Mouse (Mus musculus): ENCODE measurements at regions not wholly inside any gene's neighbourhood (a gene's known extent, or its start where the extent isn't known, plus 50 kb on each side); places are given as distances from the start of the nearest gene placed in this dataset.

DNA sequence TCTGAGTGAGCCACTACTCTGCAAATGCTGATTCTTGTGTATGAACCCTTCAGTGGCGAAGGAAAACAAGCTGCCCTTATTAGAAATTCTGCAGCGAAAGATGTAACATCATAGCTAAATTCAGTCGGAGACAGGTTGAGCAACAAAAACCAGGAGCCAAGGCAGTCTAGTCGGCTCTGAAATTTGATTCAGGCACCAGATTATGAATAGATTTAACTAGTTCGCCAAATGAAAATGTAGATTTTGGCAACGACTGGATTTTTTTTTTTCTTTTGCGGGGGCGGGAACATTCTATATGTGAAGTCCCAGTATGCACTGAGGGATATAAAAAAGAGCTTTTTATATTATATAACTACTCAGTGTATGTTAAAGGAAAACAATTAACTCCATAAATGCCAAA is 847.9 kb downstream of the Kcnj2 start:
- Histone ChIP-seq H3K27me3 (ENCODE audit: control insufficient read depth, insufficient read depth, low read depth, low read length) (no peaks in the 10 kb centered on the region), H3K4me1 (ENCODE audit: control insufficient read depth, low read depth, low read length) (no peaks in the 10 kb centered on the region), H3K27ac (ENCODE audit: low read length) (no peak overlapping the region), H3K4me2 (ENCODE audit: low read depth, low read length) (no peak overlapping the region), H3K36me3 (ENCODE audit: control insufficient read depth, insufficient read depth) (no peaks in the 10 kb centered on the region), H3K4me3 (ENCODE audit: low read depth, low read length) (no peak overlapping the region), H3K9me3 (replicated peaks; ENCODE audit: control insufficient read depth, low read length) (no peaks in the 10 kb centered on the region), H3K9ac (ENCODE audit: low read depth, low read length) (no peak overlapping the region)
- 71% methylated on average over 8 of the region's 8 CpGs for WGBS (ENCODE audit: insufficient replicate concordance)
- no peak for ATAC-seq (ENCODE audit: low read depth)

DNA sequence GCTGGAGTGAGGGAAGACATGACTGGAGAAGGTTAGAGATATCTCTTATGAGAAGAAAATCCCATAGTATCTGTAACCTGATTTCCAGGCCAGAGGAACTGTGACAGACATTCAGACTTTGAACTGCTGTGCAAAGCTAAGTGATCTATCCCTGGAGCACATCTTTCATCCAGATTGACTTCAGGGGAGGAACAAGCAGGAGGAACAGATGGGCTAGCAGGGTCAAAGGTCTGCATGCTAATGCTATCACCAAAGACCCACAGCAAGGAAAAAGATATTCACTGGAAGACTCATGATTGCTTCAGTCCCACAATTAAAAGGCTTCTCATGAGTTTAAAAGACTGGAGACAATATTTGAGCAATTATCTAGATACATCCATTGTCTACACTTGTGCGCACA is 855.7 kb upstream of the Sox9 start:
- ATAC-seq (ENCODE audit: low read depth), result no peak
- H3K4me2 ChIP-seq (ENCODE audit: low read depth, low read length), result no peak overlapping the region
- 92% methylated on average over 1 of the region's 1 CpGs for WGBS (ENCODE audit: insufficient replicate concordance)

DNA sequence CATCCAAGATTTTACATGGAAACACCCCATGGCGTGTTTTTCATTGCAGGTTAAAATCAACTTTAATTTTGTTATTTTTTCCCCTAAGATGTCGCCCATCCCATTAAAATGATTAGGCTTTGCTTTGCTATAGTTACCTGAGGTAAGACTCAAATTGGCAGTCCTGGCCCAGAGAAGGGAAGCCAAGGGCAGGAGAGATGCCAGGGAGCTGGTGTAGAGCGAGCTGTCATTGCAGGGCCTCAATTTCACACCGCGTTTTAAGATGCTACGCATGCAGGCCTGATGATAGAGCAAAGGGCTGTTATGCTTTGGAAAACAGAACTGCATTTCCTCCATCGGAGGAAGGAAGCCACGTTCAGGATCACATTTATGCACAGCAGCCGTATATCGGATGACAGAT is 852.7 kb upstream of the Sox9 start:
- ATAC-seq (ENCODE audit: low read depth), result no peak
- H3K9me3 ChIP-seq (replicated peaks; ENCODE audit: control insufficient read depth, low read length), result no peaks in the 10 kb centered on the region
- no peaks in the 10 kb centered on the region for H3K4me1 ChIP-seq (ENCODE audit: control insufficient read depth, low read depth, low read length)
- H3K36me3 ChIP-seq (ENCODE audit: control insufficient read depth, insufficient read depth), result no peaks in the 10 kb centered on the region
- H3K4me2 ChIP-seq (ENCODE audit: low read depth, low read length), result no peak overlapping the region
- no peaks in the 10 kb centered on the region for H3K27me3 ChIP-seq (ENCODE audit: control insufficient read depth, insufficient read depth, low read depth, low read length)
- no peak overlapping the region for H3K27ac ChIP-seq (ENCODE audit: low read length)
- 68% methylated on average over 10 of the region's 10 CpGs for WGBS (ENCODE audit: insufficient replicate concordance)
- no peak overlapping the region for H3K4me3 ChIP-seq (ENCODE audit: low read depth, low read length)
- no peak overlapping the region for H3K9ac ChIP-seq (ENCODE audit: low read depth, low read length)

More for the DNA sequence above, 855.7 kb upstream of the Sox9 start:
- Histone ChIP-seq H3K9me3 (replicated peaks; ENCODE audit: control insufficient read depth, low read length) (no peaks in the 10 kb centered on the region), H3K27ac (ENCODE audit: low read length) (no peak overlapping the region), H3K9ac (ENCODE audit: low read depth, low read length) (no peak overlapping the region), H3K4me1 (ENCODE audit: control insufficient read depth, low read depth, low read length) (no peaks in the 10 kb centered on the region), H3K27me3 (ENCODE audit: control insufficient read depth, insufficient read depth, low read depth, low read length) (no peaks in the 10 kb centered on the region), H3K4me3 (ENCODE audit: low read depth, low read length) (no peak overlapping the region), H3K36me3 (ENCODE audit: control insufficient read depth, insufficient read depth) (no peaks in the 10 kb centered on the region)

DNA sequence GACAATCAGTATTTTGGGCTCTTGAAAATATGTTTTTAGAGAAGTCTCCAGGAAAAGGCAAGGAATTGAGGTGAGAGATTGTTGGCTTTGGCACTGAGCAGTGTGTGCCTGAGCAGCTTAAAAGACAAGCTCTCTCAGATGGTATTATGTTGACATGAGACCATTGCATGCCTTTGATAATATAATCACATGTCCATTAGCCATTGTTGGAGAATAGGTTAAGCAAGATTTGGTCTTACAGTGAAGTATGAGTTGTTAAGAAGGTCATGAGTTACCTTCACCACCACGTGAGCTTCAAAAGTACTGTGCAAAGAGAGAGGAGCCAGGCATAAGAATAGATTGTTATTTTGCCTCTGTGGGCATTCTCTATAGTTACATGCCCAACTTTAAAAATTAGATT is 850.0 kb upstream of the Sox9 start:
- Histone ChIP-seq H3K36me3 (ENCODE audit: control insufficient read depth, insufficient read depth) (no peaks in the 10 kb centered on the region), H3K9me3 (replicated peaks; ENCODE audit: control insufficient read depth, low read length) (no peaks in the 10 kb centered on the region), H3K9ac (ENCODE audit: low read depth, low read length) (no peak overlapping the region), H3K4me1 (ENCODE audit: control insufficient read depth, low read depth, low read length) (no peaks in the 10 kb centered on the region), H3K4me2 (ENCODE audit: low read depth, low read length) (no peak overlapping the region), H3K4me3 (ENCODE audit: low read depth, low read length) (no peak overlapping the region), H3K27ac (ENCODE audit: low read length) (no peak overlapping the region), H3K27me3 (ENCODE audit: control insufficient read depth, insufficient read depth, low read depth, low read length) (no peaks in the 10 kb centered on the region)
- 55% methylated on average over 1 of the region's 1 CpGs for WGBS (ENCODE audit: insufficient replicate concordance)
- no peak for ATAC-seq (ENCODE audit: low read depth)

DNA sequence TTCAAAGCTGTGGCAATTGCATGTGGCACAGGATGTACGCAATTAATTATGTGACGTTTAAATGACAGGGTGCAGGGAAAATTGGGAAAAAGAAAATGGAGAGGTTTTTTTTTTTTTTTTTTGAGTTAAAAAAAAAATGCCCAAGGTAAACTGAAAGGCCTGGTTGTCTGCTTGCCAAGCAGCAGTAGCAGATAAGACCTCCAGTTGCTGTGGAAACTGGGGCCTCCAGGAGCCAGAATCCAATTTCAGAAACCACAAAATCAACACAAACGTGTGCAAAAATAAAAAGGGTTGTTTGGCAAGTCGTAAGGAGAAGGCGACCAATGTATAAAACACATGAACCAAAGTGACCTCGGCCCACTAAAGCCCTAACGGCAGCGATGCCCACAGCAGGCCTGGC is 837.7 kb upstream of the Sox9 start:
- no peaks in the 10 kb centered on the region for H3K9me3 ChIP-seq (replicated peaks; ENCODE audit: control insufficient read depth, low read length)
- no peaks in the 10 kb centered on the region for H3K36me3 ChIP-seq (ENCODE audit: control insufficient read depth, insufficient read depth)
- WGBS (ENCODE audit: insufficient replicate concordance), result 45% methylated on average over 8 of the region's 8 CpGs
- H3K4me1 ChIP-seq (ENCODE audit: control insufficient read depth, low read depth, low read length), result no peaks in the 10 kb centered on the region
- no peaks in the 10 kb centered on the region for H3K27me3 ChIP-seq (ENCODE audit: control insufficient read depth, insufficient read depth, low read depth, low read length)
- H3K9ac ChIP-seq (ENCODE audit: low read depth, low read length), result no peak overlapping the region
- ATAC-seq (ENCODE audit: low read depth), result no peak
- no peak overlapping the region for H3K27ac ChIP-seq (ENCODE audit: low read length)
- H3K4me2 ChIP-seq (ENCODE audit: low read depth, low read length), result no peak overlapping the region
- no peak overlapping the region for H3K4me3 ChIP-seq (ENCODE audit: low read depth, low read length)

DNA sequence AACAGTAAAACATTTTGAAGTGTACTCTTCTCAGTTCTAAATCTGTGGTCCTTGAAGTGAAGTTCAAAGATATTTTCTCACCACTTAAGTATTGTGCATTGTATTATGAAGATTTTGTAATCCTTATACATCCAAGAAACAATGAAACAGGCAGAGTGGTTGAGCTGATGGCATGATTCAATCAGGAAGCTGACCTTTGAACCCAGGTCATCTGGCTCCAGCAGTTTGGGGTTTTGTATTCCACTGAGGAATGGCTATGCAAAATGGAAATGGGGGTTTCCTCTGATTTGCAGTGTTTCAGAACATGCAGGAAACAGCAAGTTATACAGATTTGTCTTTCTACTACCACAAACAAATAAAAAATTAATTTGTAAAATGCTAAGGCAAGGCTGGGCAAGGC is 836.2 kb upstream of the Sox9 start:
- Histone ChIP-seq H3K9ac (ENCODE audit: low read depth, low read length) (no peak overlapping the region), H3K4me2 (ENCODE audit: low read depth, low read length) (no peak overlapping the region), H3K9me3 (replicated peaks; ENCODE audit: control insufficient read depth, low read length) (no peaks in the 10 kb centered on the region), H3K27me3 (ENCODE audit: control insufficient read depth, insufficient read depth, low read depth, low read length) (no peaks in the 10 kb centered on the region), H3K27ac (ENCODE audit: low read length) (no peak overlapping the region), H3K4me3 (ENCODE audit: low read depth, low read length) (no peak overlapping the region), H3K4me1 (ENCODE audit: control insufficient read depth, low read depth, low read length) (no peaks in the 10 kb centered on the region), H3K36me3 (ENCODE audit: control insufficient read depth, insufficient read depth) (no peaks in the 10 kb centered on the region)
- no peak for ATAC-seq (ENCODE audit: low read depth)

DNA sequence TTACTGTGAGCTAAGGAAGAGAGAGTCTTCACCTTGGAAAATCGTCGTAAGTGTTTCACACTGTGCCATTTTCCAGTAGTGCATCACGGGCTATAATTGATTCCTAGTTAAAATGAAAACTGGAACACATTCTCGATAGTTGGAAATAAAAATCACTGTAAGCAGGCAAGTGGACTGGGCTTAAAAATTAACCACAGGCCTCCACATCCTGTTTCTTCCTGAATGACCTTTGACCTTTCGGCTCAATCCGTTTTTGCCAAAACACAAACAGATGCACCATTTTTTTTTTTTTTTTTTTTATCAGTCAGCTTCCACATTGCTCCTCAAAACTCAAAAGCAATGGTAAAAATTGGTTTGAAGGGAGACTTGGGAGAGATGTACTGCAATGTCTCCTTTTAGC is 834.4 kb upstream of the Sox9 start:
- no peaks in the 10 kb centered on the region for H3K27me3 ChIP-seq (ENCODE audit: control insufficient read depth, insufficient read depth, low read depth, low read length)

DNA sequence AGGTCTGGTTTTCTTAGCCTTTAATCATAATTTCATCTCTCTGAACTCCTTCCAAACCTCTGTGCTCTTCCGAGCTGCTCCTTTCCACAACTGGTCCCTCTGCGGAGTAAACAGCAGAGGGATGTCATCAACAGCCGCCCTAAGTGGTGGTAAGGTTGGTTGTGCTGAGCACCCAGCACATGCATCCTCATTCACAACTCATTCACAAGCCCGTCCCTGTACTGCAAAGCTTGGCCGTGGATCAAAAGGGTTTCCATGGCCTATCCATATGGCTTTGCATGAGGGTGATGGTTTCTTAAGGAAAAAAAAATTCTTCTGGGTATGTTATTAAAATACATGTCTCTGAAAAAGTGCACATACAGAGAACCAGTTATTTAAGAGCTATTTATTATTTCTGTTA is 828.6 kb upstream of the Sox9 start:
- no peak overlapping the region for H3K4me2 ChIP-seq (ENCODE audit: low read depth, low read length)
- H3K9ac ChIP-seq (ENCODE audit: low read depth, low read length), result no peak overlapping the region
- no peak overlapping the region for H3K27ac ChIP-seq (ENCODE audit: low read length)
- H3K36me3 ChIP-seq (ENCODE audit: control insufficient read depth, insufficient read depth), result no peaks in the 10 kb centered on the region
- no peak for ATAC-seq (ENCODE audit: low read depth)
- H3K9me3 ChIP-seq (replicated peaks; ENCODE audit: control insufficient read depth, low read length), result no peaks in the 10 kb centered on the region
- H3K4me3 ChIP-seq (ENCODE audit: low read depth, low read length), result no peak overlapping the region
- no peaks in the 10 kb centered on the region for H3K4me1 ChIP-seq (ENCODE audit: control insufficient read depth, low read depth, low read length)
- H3K27me3 ChIP-seq (ENCODE audit: control insufficient read depth, insufficient read depth, low read depth, low read length), result no peaks in the 10 kb centered on the region
- 69% methylated on average over 5 of the region's 5 CpGs for WGBS (ENCODE audit: insufficient replicate concordance)

More for the DNA sequence above, 834.4 kb upstream of the Sox9 start:
- no peaks in the 10 kb centered on the region for H3K36me3 ChIP-seq (ENCODE audit: control insufficient read depth, insufficient read depth)
- 54% methylated on average over 6 of the region's 6 CpGs for WGBS (ENCODE audit: insufficient replicate concordance)
- no peak overlapping the region for H3K9ac ChIP-seq (ENCODE audit: low read depth, low read length)
- no peak overlapping the region for H3K4me3 ChIP-seq (ENCODE audit: low read depth, low read length)
- H3K27ac ChIP-seq (ENCODE audit: low read length), result no peak overlapping the region
- no peak overlapping the region for H3K4me2 ChIP-seq (ENCODE audit: low read depth, low read length)
- ATAC-seq (ENCODE audit: low read depth), result no peak
- H3K4me1 ChIP-seq (ENCODE audit: control insufficient read depth, low read depth, low read length), result no peaks in the 10 kb centered on the region
- no peaks in the 10 kb centered on the region for H3K9me3 ChIP-seq (replicated peaks; ENCODE audit: control insufficient read depth, low read length)

DNA sequence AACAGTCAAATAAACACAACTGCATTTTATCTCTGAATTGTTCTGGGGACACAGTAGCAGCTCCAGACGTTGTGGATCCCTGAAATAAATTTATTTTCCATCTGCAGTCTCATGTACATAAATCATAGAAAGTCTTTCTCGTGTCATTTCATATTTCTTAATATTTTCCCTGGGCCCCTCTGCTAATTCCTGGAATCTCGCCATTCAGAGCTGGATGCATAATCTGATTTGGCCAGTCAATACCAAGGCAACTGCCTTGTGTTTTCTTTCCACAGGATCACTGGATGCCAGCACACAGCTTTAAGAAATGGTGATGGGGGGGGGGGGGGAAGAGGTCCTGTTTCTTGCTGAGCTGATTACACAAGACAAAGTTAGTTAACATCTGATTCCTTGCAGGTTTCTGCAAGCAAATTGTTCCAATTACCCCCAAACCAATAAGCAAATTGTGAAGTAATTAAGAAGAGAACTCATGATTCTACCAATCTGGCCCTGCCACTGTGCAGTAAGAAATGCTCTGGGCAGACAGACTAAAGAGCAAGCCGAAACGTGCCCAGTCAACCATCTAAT is 824.2 kb upstream of the Sox9 start:
- H3K4me2 ChIP-seq (ENCODE audit: low read depth, low read length), result no peak overlapping the region
- H3K4me1 ChIP-seq (ENCODE audit: control insufficient read depth, low read depth, low read length), result no peaks in the 10 kb centered on the region
- H3K27me3 ChIP-seq (ENCODE audit: control insufficient read depth, insufficient read depth, low read depth, low read length), result no peaks in the 10 kb centered on the region
- whole genome bisulfite sequencing (ENCODE audit: insufficient replicate concordance), result 55% methylated on average over 5 of the region's 5 CpGs
- no peak for ATAC-seq (ENCODE audit: low read depth)
- H3K36me3 ChIP-seq (ENCODE audit: control insufficient read depth, insufficient read depth), result no peaks in the 10 kb centered on the region
- H3K9ac ChIP-seq (ENCODE audit: low read depth, low read length), result no peak overlapping the region
- H3K27ac ChIP-seq (ENCODE audit: low read length), result no peak overlapping the region
- no peak overlapping the region for H3K4me3 ChIP-seq (ENCODE audit: low read depth, low read length)
- H3K9me3 ChIP-seq (replicated peaks; ENCODE audit: control insufficient read depth, low read length), result no peaks in the 10 kb centered on the region
